Mouse (Mus musculus) MEL (cell line): ENCODE measurements around the gene Procr. TPM values are rescaled to one million over a fixed set of nuclear protein-coding genes. Genes with fewer than 3 reads are reported as not detected.

ENCODE experiments used
- DNase-seq: peaks from one replicate; pipeline ENCODE4 v3.0.0; 2011; ENCODE audit warnings: low read depth, low spot score
- H3K27ac ChIP-seq: 2 replicates; pipeline ENCODE4 v1.5.1; 2012; ENCODE audit warnings: low read depth, mild to moderate bottlenecking, control low read depth, low read length, moderate library complexity; ENCODE audit not compliant: control insufficient read depth
- H3K27me3 ChIP-seq, 2 experiments: fragments of 150-350 bp in 1 of 2; sonication (generic) in 1 of 2; 2 replicates each; pipeline ENCODE4 v1.6.1; 2012; ENCODE audit warnings: low read length in 2 of 2, mild to moderate bottlenecking in 2 of 2, improper control_type of control experiment in 1 of 2, moderate library complexity in 1 of 2; ENCODE audit not compliant: insufficient read depth in 2 of 2, control insufficient read depth in 1 of 2
- H3K36me3 ChIP-seq, 2 experiments: 2 replicates each; pipeline ENCODE4 v1.6.1; 2012 to 2014; ENCODE audit warnings: low read length in 2 of 2, improper control_type of control experiment in 1 of 2, inconsistent platforms in 1 of 2, mild to moderate bottlenecking in 1 of 2; ENCODE audit not compliant: insufficient read depth in 2 of 2, control insufficient read depth in 1 of 2
- H3K4me1 ChIP-seq, 2 experiments: fragments of 150-350 bp in 1 of 2; sonication (generic) in 1 of 2; 2 replicates each; pipeline ENCODE4 v1.6.1; 2012; ENCODE audit warnings: low read length in 2 of 2, improper control_type of control experiment in 1 of 2, mild to moderate bottlenecking in 1 of 2; ENCODE audit not compliant: insufficient read depth in 2 of 2, control insufficient read depth in 1 of 2
- H3K4me3 ChIP-seq, 2 experiments: fragments of 150-350 bp in 1 of 2; sonication (generic) in 1 of 2; 2 replicates each; pipeline ENCODE4 v1.5.1; 2012; ENCODE audit warnings: low read depth in 2 of 2, low read length in 2 of 2, mild to moderate bottlenecking in 2 of 2, moderate library complexity in 2 of 2, control low read depth in 1 of 2, improper control_type of control experiment in 1 of 2; ENCODE audit not compliant: control insufficient read depth in 1 of 2, insufficient read depth in 1 of 2
- H3K79me2 ChIP-seq: 2 replicates; pipeline ENCODE4 v1.6.1; 2012; ENCODE audit warnings: mild to moderate bottlenecking, low read length, moderate library complexity; ENCODE audit not compliant: control insufficient read depth, poor library complexity, insufficient read depth
- H3K9ac ChIP-seq: 2 replicates; pipeline ENCODE4 v1.6.1; 2012; ENCODE audit warnings: low read depth, mild to moderate bottlenecking, control low read depth, low read length, moderate library complexity; ENCODE audit not compliant: control insufficient read depth, poor library complexity, severe bottlenecking
- H3K9me3 ChIP-seq: fragments of 150-350 bp; sonication (generic); replicated peaks from 2 replicates; pipeline ENCODE4 v1.6.1; 2012; ENCODE audit warnings: mild to moderate bottlenecking, low read length, improper control_type of control experiment, moderate library complexity; ENCODE audit not compliant: insufficient read depth
- BHLHE40 ChIP-seq: IDR thresholded peaks from 2 replicates; pipeline ENCODE4 v1.6.1; 2012; ENCODE audit warnings: low read depth, mild to moderate bottlenecking, inconsistent platforms, low read length, improper control_type of control experiment, borderline replicate concordance
- CHD1 ChIP-seq: IDR thresholded peaks from 2 replicates; pipeline ENCODE4 v1.6.1; 2012; ENCODE audit warnings: low read depth, mild to moderate bottlenecking, inconsistent platforms, low read length, improper control_type of control experiment
- CHD2 ChIP-seq: IDR thresholded peaks from 2 replicates; pipeline ENCODE4 v1.6.1; 2011; ENCODE audit warnings: low read length, improper control_type of control experiment
- ELF1 ChIP-seq: IDR thresholded peaks from 2 replicates; pipeline ENCODE4 v1.6.1; 2014; ENCODE audit warnings: low read depth, mild to moderate bottlenecking, inconsistent platforms, low read length, improper control_type of control experiment, moderate library complexity
- EP300 ChIP-seq, 2 experiments: IDR thresholded peaks; 2 replicates each; pipeline ENCODE4 v1.6.1; 2011; ENCODE audit warnings: improper control_type of control experiment in 2 of 2, low read length in 2 of 2, low read depth in 1 of 2, mild to moderate bottlenecking in 1 of 2
- ETS1 ChIP-seq: IDR thresholded peaks from 2 replicates; pipeline ENCODE4 v1.6.1; 2012; ENCODE audit warnings: low read depth, mild to moderate bottlenecking, inconsistent platforms, low read length, improper control_type of control experiment, moderate library complexity
- GABPA ChIP-seq: IDR thresholded peaks from 2 replicates; pipeline ENCODE4 v1.6.1; 2012; ENCODE audit warnings: low read depth, mild to moderate bottlenecking, inconsistent platforms, low read length, improper control_type of control experiment, moderate library complexity
- GATA1 ChIP-seq: IDR thresholded peaks from 2 replicates; pipeline ENCODE4 v1.6.1; 2011; ENCODE audit warnings: low read depth, low read length, improper control_type of control experiment
- MAX ChIP-seq: IDR thresholded peaks from 2 replicates; pipeline ENCODE4 v1.6.1; 2011; ENCODE audit warnings: low read length, improper control_type of control experiment
- MAZ ChIP-seq: IDR thresholded peaks from 2 replicates; pipeline ENCODE4 v1.6.1; 2012; ENCODE audit warnings: low read depth, mild to moderate bottlenecking, inconsistent platforms, low read length, improper control_type of control experiment
- MXI1 ChIP-seq: IDR thresholded peaks from 2 replicates; pipeline ENCODE4 v1.6.1; 2011; ENCODE audit warnings: mild to moderate bottlenecking, low read depth, low read length, improper control_type of control experiment
- MYC ChIP-seq: IDR thresholded peaks from 2 replicates; pipeline ENCODE4 v1.6.1; 2011; ENCODE audit warnings: low read depth, mild to moderate bottlenecking, low read length, improper control_type of control experiment, moderate library complexity
- POLR2A ChIP-seq, 2 experiments: IDR thresholded peaks; 2 replicates each; pipeline ENCODE4 v1.6.1; 2011 to 2012; ENCODE audit warnings: low read length in 2 of 2, mild to moderate bottlenecking in 2 of 2, control low read depth in 1 of 2, improper control_type of control experiment in 1 of 2, low read depth in 1 of 2, moderate library complexity in 1 of 2; ENCODE audit not compliant: control insufficient read depth in 1 of 2, insufficient read depth in 1 of 2, poor library complexity in 1 of 2
- POLR2AphosphoS5 ChIP-seq: IDR thresholded peaks from 2 replicates; pipeline ENCODE4 v1.6.1; 2012; ENCODE audit warnings: low read depth, borderline replicate concordance, mild to moderate bottlenecking, inconsistent platforms, low read length, moderate library complexity, mixed read lengths
- RCOR1 ChIP-seq: IDR thresholded peaks from 2 replicates; pipeline ENCODE4 v1.6.1; 2012; ENCODE audit warnings: low read depth, mild to moderate bottlenecking, inconsistent platforms, low read length, improper control_type of control experiment
- SMC3 ChIP-seq: IDR thresholded peaks from 2 replicates; pipeline ENCODE4 v1.6.1; 2011; ENCODE audit warnings: low read depth, low read length, improper control_type of control experiment
- TAL1 ChIP-seq: IDR thresholded peaks from 2 replicates; pipeline ENCODE4 v1.6.1; 2012; ENCODE audit warnings: mild to moderate bottlenecking, inconsistent platforms, low read length, moderate library complexity, mixed read lengths
- TCF12 ChIP-seq: IDR thresholded peaks from 2 replicates; pipeline ENCODE4 v1.6.1; 2014; ENCODE audit warnings: low read depth, mild to moderate bottlenecking, inconsistent platforms, low read length, improper control_type of control experiment, moderate library complexity
- USF1 ChIP-seq: IDR thresholded peaks from 2 replicates; pipeline ENCODE4 v1.6.1; 2014; ENCODE audit warnings: low read depth, mild to moderate bottlenecking, inconsistent platforms, low read length, improper control_type of control experiment, moderate library complexity
- USF2 ChIP-seq, 2 experiments: IDR thresholded peaks; 2 replicates each; pipeline ENCODE4 v1.6.1; 2011 to 2012; ENCODE audit warnings: improper control_type of control experiment in 2 of 2, low read length in 2 of 2, borderline replicate concordance in 1 of 2, inconsistent platforms in 1 of 2, low read depth in 1 of 2, mild to moderate bottlenecking in 1 of 2; ENCODE audit not compliant: insufficient read depth in 1 of 2
- ZC3H11A ChIP-seq: IDR thresholded peaks from 2 replicates; pipeline ENCODE4 v1.6.1; 2012; ENCODE audit warnings: low read depth, mild to moderate bottlenecking, inconsistent platforms, low read length, improper control_type of control experiment
- ZMIZ1 ChIP-seq: IDR thresholded peaks from 2 replicates; pipeline ENCODE4 v1.6.1; 2012; ENCODE audit warnings: low read depth, mild to moderate bottlenecking, inconsistent platforms, low read length, improper control_type of control experiment, moderate library complexity
- ZNF384 ChIP-seq: IDR thresholded peaks from 2 replicates; pipeline ENCODE4 v1.6.1; 2012; ENCODE audit warnings: low read depth, mild to moderate bottlenecking, inconsistent platforms, low read length, improper control_type of control experiment
- polyA plus RNA-seq, 2 experiments: library from polyadenylated mRNA; stranded (reverse) in 1 of 2; unstranded in 1 of 2; fragments of >175 nt in 1 of 2; fragments of >200 nt in 1 of 2; gene quantifications; 2 replicates each; pipeline versions ENCODE4 v1.2.1 to v1.2.4; 2012; ENCODE audit warnings: low replicate concordance in 2 of 2, low read depth in 1 of 2; ENCODE audit not compliant: insufficient read length in 2 of 2, insufficient read depth in 1 of 2, missing spikeins in 1 of 2
- total RNA-seq: library from RNA; depleted of rRNA; stranded (reverse); fragments of 300-350 nt; gene quantifications from 2 replicates; pipeline ENCODE4 v1.2.3, GENCODE M21; 2012

Procr gene
- total and polyA plus RNA-seq, 3 experiments: 0.15 TPM; not detected in 2

- Histone ChIP-seq H3K9me3 (no peaks in the 10 kb centered on the region), H3K4me1 (no peaks in the 10 kb centered on the region), H3K27me3 (no peaks in the 10 kb centered on the region), H3K9ac (no peak overlapping the region), H3K27ac (no peak overlapping the region), H3K79me2 (no peaks in the 10 kb centered on the region), H3K4me3 (no peak overlapping the region), H3K36me3 (no peaks in the 10 kb centered on the region; a peak in 1 of 4 replicates)
- no peak for TF ChIP-seq TCF12
- no peak for TF ChIP-seq POLR2AphosphoS5
- no peak for TF ChIP-seq MAX
- no peak for TF ChIP-seq SMC3
- no peak for TF ChIP-seq CHD2
- DNase-seq: no peak
Observed at GRCm38 (mm10) chr2:155703630-155704029, 47.3 kb upstream of the Procr start.

GRCm38 (mm10) chr2:155707251-155707650 is 43.7 kb upstream of the Procr start:
- Histone ChIP-seq H3K79me2 (no peaks in the 10 kb centered on the region), H3K27me3 (no peaks in the 10 kb centered on the region), H3K27ac (no peak overlapping the region), H3K4me3 (no peak overlapping the region), H3K36me3 (peaks cover 0 to 3% of the 10 kb centered on the region in 2 experiments; a peak in 2 of 4 replicates), H3K9ac (no peak overlapping the region), H3K9me3 (no peaks in the 10 kb centered on the region), H3K4me1 (no peaks in the 10 kb centered on the region)
- DNase-seq: no peak
- TF ChIP-seq USF1 (no peak), MYC (no peak), MAZ (no peak), MXI1 (no peak), GABPA (no peak), ZNF384 (no peak), ETS1 (no peak), ZMIZ1 (no peak), USF2 (IDR thresholded peaks at IDR 0.05; ENCODE audit: borderline replicate concordance in 1 of 2, insufficient read depth in 1 of 2, low read depth in 1 of 2, low read length in 2 of 2) (no peak)

GRCm38 (mm10) chr2:155710557-155710956 is 40.4 kb upstream of the Procr start:
- Histone ChIP-seq H3K27ac (no peak overlapping the region), H3K9ac (no peak overlapping the region), H3K27me3 (no peaks in the 10 kb centered on the region), H3K79me2 (no peaks in the 10 kb centered on the region), H3K4me1 (no peaks in the 10 kb centered on the region), H3K36me3 (peaks cover 0 to 3% of the 10 kb centered on the region in 2 experiments; a peak in 2 of 4 replicates), H3K4me3 (no peak overlapping the region), H3K9me3 (no peaks in the 10 kb centered on the region)
- no peak for DNase-seq
- no peak for TF ChIP-seq ETS1
- no peak for TF ChIP-seq EP300 (IDR thresholded peaks at IDR 0.05; ENCODE audit: low read depth in 1 of 2, low read length in 2 of 2)
- no peak for TF ChIP-seq TCF12
- TF ChIP-seq ELF1: no peak
- TF ChIP-seq MXI1: no peak
- no peak for TF ChIP-seq CHD1
- no peak for TF ChIP-seq BHLHE40
- no peak for TF ChIP-seq ZC3H11A
- TF ChIP-seq TAL1: no peak
- TF ChIP-seq GATA1: no peak
- no peak for TF ChIP-seq USF2 (IDR thresholded peaks at IDR 0.05; ENCODE audit: borderline replicate concordance in 1 of 2, insufficient read depth in 1 of 2, low read depth in 1 of 2, low read length in 2 of 2)
- TF ChIP-seq ZNF384: no peak
- no peak for TF ChIP-seq MAX
- no peak for TF ChIP-seq RCOR1
- no peak for TF ChIP-seq MYC
- TF ChIP-seq POLR2A (IDR thresholded peaks at IDR 0.05; ENCODE audit: control insufficient read depth in 1 of 2, insufficient read depth in 1 of 2, low read depth in 1 of 2, low read length in 2 of 2, poor library complexity in 1 of 2): no peak
